Mouse (Mus musculus): ENCODE measurements at regions not wholly inside any gene's neighbourhood (a gene's known extent, or its start where the extent isn't known, plus 50 kb on each side); places are given as distances from the start of the nearest gene placed in this dataset.

DNA sequence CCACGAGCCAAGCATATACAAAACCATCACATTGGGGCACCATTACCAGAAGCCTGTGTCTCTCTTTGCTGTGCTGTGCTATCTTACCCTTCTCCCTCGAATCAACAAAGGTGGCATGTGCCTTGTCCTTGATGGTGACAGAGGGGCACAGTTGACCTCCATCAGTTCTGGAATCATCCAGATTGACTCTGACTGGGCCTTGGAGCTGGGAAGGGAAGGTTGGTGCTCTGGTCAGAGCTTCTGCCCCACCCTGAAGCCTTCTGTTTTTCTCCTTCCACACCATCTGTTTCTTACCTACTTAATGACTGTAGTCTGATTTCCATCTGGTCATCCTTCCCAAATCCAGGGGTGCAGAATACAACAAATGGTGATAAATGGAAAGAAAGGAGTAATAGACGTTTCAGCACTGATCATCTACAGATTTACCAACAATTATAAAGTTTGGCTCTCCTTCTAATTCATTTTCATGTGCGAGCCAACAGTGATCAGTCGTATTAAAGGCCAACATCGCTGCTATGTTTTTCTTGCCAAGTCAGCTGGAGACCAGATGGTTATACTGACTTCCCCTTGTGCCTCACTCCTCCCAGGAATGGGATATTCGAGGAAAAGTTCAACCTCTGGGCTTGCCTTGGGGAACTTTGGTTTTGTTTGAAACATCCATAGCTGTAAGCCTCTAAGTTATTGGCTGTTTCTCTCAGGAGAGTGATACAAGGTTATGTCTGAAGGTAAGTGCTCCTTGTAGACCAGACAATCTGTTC lies 55.1 kb upstream of the Kcnj15 start:
- Histone ChIP-seq H3K9me3 (no peaks in the 10 kb centered on the region), H3K4me3 (no peak overlapping the region), H3K27ac (no peak overlapping the region), H3K36me3 (replicated peaks) (no peaks in the 10 kb centered on the region), H3K27me3 (ENCODE audit: poor library complexity, severe bottlenecking) (no peaks in the 10 kb centered on the region), H3K4me1 (0 out of 2 replicates have a peak, but pooled peaks cover 7% of the 10 kb centered on the region)
- 82% methylated on average over 7 of the region's 7 CpGs for WGBS
- no peak for DNase-seq (ENCODE audit: extremely low spot score, low spot score)

GRCm38 (mm10) chr16:95203026-95203425 lies 54.3 kb upstream of the Kcnj15 start:
- no peak for DNase-seq (ENCODE audit: extremely low spot score, low spot score)
- H3K36me3 ChIP-seq (replicated peaks): no peaks in the 10 kb centered on the region
- H3K4me1 ChIP-seq: 0 out of 2 replicates have a peak, but pooled peaks cover 7% of the 10 kb centered on the region
- 84% methylated on average over 3 of the region's 3 CpGs for WGBS
- H3K27ac ChIP-seq: no peak overlapping the region
- no peaks in the 10 kb centered on the region for H3K27me3 ChIP-seq (ENCODE audit: poor library complexity, severe bottlenecking)
- H3K9me3 ChIP-seq: no peaks in the 10 kb centered on the region
- H3K4me3 ChIP-seq: no peak overlapping the region

- Histone ChIP-seq H3K4me3 (no peak overlapping the region), H3K27me3 (ENCODE audit: poor library complexity, severe bottlenecking) (no peaks in the 10 kb centered on the region), H3K4me1 (0 out of 2 replicates have a peak, but pooled peaks cover 3% of the 10 kb centered on the region), H3K36me3 (replicated peaks) (no peaks in the 10 kb centered on the region), H3K9me3 (no peaks in the 10 kb centered on the region), H3K27ac (no peak overlapping the region)
- 85% methylated on average over 3 of the region's 3 CpGs for WGBS
- no peak for DNase-seq (ENCODE audit: extremely low spot score, low spot score)
These were observed 53.6 kb upstream of the Kcnj15 start for GRCm38 (mm10) chr16:95203790-95204189.

DNA sequence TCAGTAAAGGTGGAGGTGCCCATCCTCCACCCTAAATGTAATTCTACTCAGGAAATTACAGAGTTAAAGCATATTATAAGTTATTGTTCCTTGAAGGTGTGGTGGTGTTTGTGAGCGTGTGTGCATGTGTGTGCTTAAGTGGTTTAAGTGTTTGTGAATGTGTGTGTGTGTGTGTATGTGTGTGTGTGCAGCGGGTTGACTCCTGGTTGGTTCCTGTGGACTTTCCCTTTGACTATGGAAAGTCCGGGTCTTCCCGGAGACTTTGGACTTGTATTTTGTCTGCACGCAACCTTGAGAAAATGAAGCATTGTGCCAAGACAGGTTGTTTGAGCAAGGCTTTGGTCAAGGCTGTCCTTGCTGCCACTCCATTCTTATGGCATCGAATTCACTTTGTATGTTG lies 52.9 kb upstream of the Kcnj15 start:
- Histone ChIP-seq H3K4me3 (no peak overlapping the region), H3K36me3 (replicated peaks) (no peaks in the 10 kb centered on the region), H3K27me3 (ENCODE audit: poor library complexity, severe bottlenecking) (no peaks in the 10 kb centered on the region), H3K9me3 (no peaks in the 10 kb centered on the region), H3K27ac (no peak overlapping the region), H3K4me1 (no peaks in the 10 kb centered on the region)
- no peak for DNase-seq (ENCODE audit: extremely low spot score, low spot score)
- WGBS: 95% methylated on average over 6 of the region's 6 CpGs

DNA sequence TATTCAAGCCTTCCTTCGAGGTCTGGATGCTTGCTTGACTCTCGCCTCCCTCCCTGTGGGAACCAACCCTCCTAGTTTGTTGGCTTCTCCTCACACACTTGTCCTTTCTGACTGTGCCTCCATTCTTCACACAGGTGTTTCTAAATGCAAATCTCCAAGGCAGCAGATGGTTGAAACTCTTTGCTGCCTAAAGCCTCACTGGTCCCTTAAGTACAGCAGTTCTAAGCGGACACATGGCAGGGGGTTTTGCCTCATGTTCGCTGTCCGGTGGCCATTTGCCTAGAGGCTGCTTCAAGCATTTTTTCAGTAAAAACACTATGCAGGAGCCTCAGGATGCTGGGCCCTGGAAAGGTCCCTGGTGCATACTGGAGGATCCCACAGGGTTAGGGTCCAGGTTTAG lies 50.9 kb upstream of the Kcnj15 start:
- no peak for DNase-seq (ENCODE audit: extremely low spot score, low spot score)
- no peaks in the 10 kb centered on the region for H3K4me1 ChIP-seq
- no peak overlapping the region for H3K4me3 ChIP-seq
- H3K9me3 ChIP-seq: no peaks in the 10 kb centered on the region
- no peak overlapping the region for H3K27ac ChIP-seq
- WGBS: 92% methylated on average over 5 of the region's 5 CpGs
- no peaks in the 10 kb centered on the region for H3K36me3 ChIP-seq (replicated peaks)
- no peaks in the 10 kb centered on the region for H3K27me3 ChIP-seq (ENCODE audit: poor library complexity, severe bottlenecking)

GRCm38 (mm10) chr16:95207547-95207946 lies 49.8 kb upstream of the Kcnj15 start:
- Histone ChIP-seq H3K27ac (no peak overlapping the region), H3K9me3 (no peaks in the 10 kb centered on the region), H3K36me3 (replicated peaks) (no peaks in the 10 kb centered on the region), H3K4me3 (no peak overlapping the region), H3K27me3 (ENCODE audit: poor library complexity, severe bottlenecking) (no peaks in the 10 kb centered on the region), H3K4me1 (no peaks in the 10 kb centered on the region)
- 80% methylated on average over 6 of the region's 6 CpGs for WGBS
- DNase-seq (ENCODE audit: extremely low spot score, low spot score): no peak
